Mouse (Mus musculus): ENCODE data around the gene Sc5d. TPM values are rescaled to one million over a fixed set of nuclear protein-coding genes. Genes with fewer than 3 reads are reported as not detected.

Gene Sc5d
- polyA plus RNA-seq, 1 experiment from 2014 or later = 33.2 TPM

DNA sequence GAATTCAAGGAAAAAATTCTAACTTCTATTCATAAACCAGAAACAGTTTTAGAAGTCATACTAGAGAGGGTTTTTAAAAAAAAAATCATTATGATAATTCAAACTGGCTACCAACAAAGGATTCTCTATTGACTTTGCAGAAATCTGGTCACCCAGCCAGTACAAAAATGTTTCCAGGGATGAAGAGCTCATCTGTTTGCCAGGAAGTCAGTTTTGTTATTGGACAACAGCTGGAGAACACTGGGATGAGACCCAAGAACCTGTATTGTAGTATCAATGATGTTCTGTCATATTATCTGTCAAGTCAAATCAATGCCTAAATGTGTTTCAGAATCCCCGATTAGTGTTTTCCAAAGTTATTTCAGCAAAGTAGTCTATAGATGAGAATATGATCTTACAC lies 50.9 kb downstream of the Sc5d start:
- 62% methylated on average over 1 of the region's 1 CpGs for WGBS
- ATAC-seq (ENCODE audit: low read depth) = no peak
- H3K4me3 ChIP-seq (ENCODE audit: low read length) = no peak overlapping the region
- no peak overlapping the region for H3K27ac ChIP-seq (ENCODE audit: low read length)
- no peaks in the 10 kb centered on the region for H3K27me3 ChIP-seq (ENCODE audit: control insufficient read depth, insufficient read depth, low read depth, low read length)
- no peak overlapping the region for H3K4me2 ChIP-seq (ENCODE audit: low read depth, low read length)
- H3K9me3 ChIP-seq (ENCODE audit: control insufficient read depth, low read length) = no peaks in the 10 kb centered on the region
- H3K36me3 ChIP-seq (ENCODE audit: control insufficient read depth, insufficient read depth, low read length) = no peaks in the 10 kb centered on the region
- H3K4me1 ChIP-seq (replicated peaks; ENCODE audit: control insufficient read depth, insufficient read depth, low read length) = peaks cover 2% of the 10 kb centered on the region; the same call in 1 of the 2 replicates
- no peak overlapping the region for H3K9ac ChIP-seq (ENCODE audit: low read length)

DNA sequence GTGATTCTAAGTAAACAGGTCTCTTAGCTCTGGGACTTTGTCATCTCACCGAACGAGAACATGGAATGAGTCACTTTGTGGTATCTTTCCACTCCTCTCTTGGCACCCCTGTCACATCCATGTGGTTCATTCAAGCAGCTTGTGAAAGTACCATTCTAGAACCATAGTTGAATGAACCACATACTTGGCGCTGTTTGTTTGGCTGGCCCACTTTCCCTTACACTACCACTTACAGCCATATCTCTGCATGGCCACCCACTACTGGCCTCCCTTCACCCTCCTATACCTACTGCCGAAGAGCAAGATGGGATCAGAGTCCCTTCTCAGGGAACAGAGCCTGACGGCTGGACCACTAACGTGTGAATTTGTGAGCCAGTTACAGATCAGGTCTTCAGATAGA lies 54.4 kb downstream of the Sc5d start:
- no peaks in the 10 kb centered on the region for H3K27me3 ChIP-seq (ENCODE audit: control insufficient read depth, insufficient read depth, low read depth, low read length)
- ATAC-seq (ENCODE audit: low read depth) = no peak
- H3K4me2 ChIP-seq (ENCODE audit: low read depth, low read length) = no peak overlapping the region
- no peaks in the 10 kb centered on the region for H3K9me3 ChIP-seq (ENCODE audit: control insufficient read depth, low read length)
- H3K36me3 ChIP-seq (ENCODE audit: control insufficient read depth, insufficient read depth, low read length) = no peaks in the 10 kb centered on the region
- H3K4me1 ChIP-seq (replicated peaks; ENCODE audit: control insufficient read depth, insufficient read depth, low read length) = peaks cover 11% of the 10 kb centered on the region
- H3K27ac ChIP-seq (ENCODE audit: low read length) = no peak overlapping the region
- H3K4me3 ChIP-seq (ENCODE audit: low read length) = no peak overlapping the region
- 67% methylated on average over 6 of the region's 6 CpGs for WGBS
- no peak overlapping the region for H3K9ac ChIP-seq (ENCODE audit: low read length)

GRCm38 (mm10) chr9:42208463-42208862 lies 55.6 kb downstream of the Sc5d start:
- Histone ChIP-seq H3K27me3 (ENCODE audit: control insufficient read depth, insufficient read depth, low read depth, low read length) (no peaks in the 10 kb centered on the region), H3K4me3 (ENCODE audit: low read length) (no peak overlapping the region), H3K27ac (ENCODE audit: low read length) (no peak overlapping the region), H3K36me3 (ENCODE audit: control insufficient read depth, insufficient read depth, low read length) (no peaks in the 10 kb centered on the region), H3K4me1 (replicated peaks; ENCODE audit: control insufficient read depth, insufficient read depth, low read length) (peaks cover 11% of the 10 kb centered on the region), H3K4me2 (ENCODE audit: low read depth, low read length) (no peak overlapping the region), H3K9me3 (ENCODE audit: control insufficient read depth, low read length) (no peaks in the 10 kb centered on the region), H3K9ac (ENCODE audit: low read length) (no peak overlapping the region)
- no peak for ATAC-seq (ENCODE audit: low read depth)
- WGBS = 32% methylated on average over 5 of the region's 5 CpGs

DNA sequence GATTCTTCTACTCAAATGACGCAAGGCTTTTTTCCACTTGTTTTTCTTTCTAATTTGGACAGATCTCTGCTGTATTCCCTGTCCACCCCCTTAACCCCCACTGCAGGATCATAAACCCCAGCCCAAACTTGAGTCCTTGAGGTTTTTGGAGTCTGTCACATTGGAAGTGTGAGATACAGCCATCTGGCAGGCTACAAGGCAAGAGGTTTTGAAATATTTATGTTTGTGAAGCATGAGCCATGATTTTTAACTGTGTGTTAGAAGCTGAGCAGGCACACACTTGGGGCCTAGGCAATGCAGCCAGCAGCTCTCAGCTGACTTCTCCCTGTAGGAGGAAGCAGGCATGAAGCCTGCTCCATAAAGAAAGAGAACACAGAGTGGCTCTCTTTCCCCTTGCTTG lies 57.3 kb downstream of the Sc5d start:
- H3K27ac ChIP-seq (ENCODE audit: low read length) = peak overlapping the region; percentile 75
- no peak overlapping the region for H3K4me3 ChIP-seq (ENCODE audit: low read length)
- no peaks in the 10 kb centered on the region for H3K9me3 ChIP-seq (ENCODE audit: control insufficient read depth, low read length)
- H3K27me3 ChIP-seq (ENCODE audit: control insufficient read depth, insufficient read depth, low read depth, low read length) = no peaks in the 10 kb centered on the region
- ATAC-seq (ENCODE audit: low read depth) = peak; percentile 92
- H3K36me3 ChIP-seq (ENCODE audit: control insufficient read depth, insufficient read depth, low read length) = no peaks in the 10 kb centered on the region
- H3K9ac ChIP-seq (ENCODE audit: low read length) = peak overlapping the region; percentile 12; the same call in 1 of the 2 replicates
- H3K4me2 ChIP-seq (ENCODE audit: low read depth, low read length) = no peak overlapping the region
- WGBS = 49% methylated on average over 1 of the region's 1 CpGs
- peaks cover 11% of the 10 kb centered on the region for H3K4me1 ChIP-seq (replicated peaks; ENCODE audit: control insufficient read depth, insufficient read depth, low read length)

- WGBS = 88% methylated on average over 5 of the region's 5 CpGs
Measured at GRCm38 (mm10) chr9:42202271-42202670, 61.8 kb downstream of the Sc5d start.

More at GRCm38 (mm10) chr9:42202271-42202670, 61.8 kb downstream of the Sc5d start:
- no peak for ATAC-seq (ENCODE audit: low read depth)
- H3K9ac ChIP-seq (ENCODE audit: low read length) = no peak overlapping the region
- H3K4me3 ChIP-seq (ENCODE audit: low read length) = no peak overlapping the region
- H3K27ac ChIP-seq (ENCODE audit: low read length) = no peak overlapping the region
- no peaks in the 10 kb centered on the region for H3K9me3 ChIP-seq (ENCODE audit: control insufficient read depth, low read length)
- no peaks in the 10 kb centered on the region for H3K27me3 ChIP-seq (ENCODE audit: control insufficient read depth, insufficient read depth, low read depth, low read length)
- no peak overlapping the region for H3K4me2 ChIP-seq (ENCODE audit: low read depth, low read length)
- no peaks in the 10 kb centered on the region for H3K36me3 ChIP-seq (ENCODE audit: control insufficient read depth, insufficient read depth, low read length)
- peaks cover 10% of the 10 kb centered on the region for H3K4me1 ChIP-seq (replicated peaks; ENCODE audit: control insufficient read depth, insufficient read depth, low read length)

Other genes starting within 250 kb of the Sc5d start
- 11.8 and 13.8 TPM in 2 replicates for gene Sorl1, start 140.0 kb downstream of the Sc5d start, polyA plus RNA-seq (2015; fragmentation: Nextera tagmentation; extraction: Ambion mirVana)
- gene Tecta, start 135.7 kb upstream of the Sc5d start, polyA plus RNA-seq (2015; fragmentation: Nextera tagmentation; extraction: Ambion mirVana) = 0.04 and 0.14 TPM in 2 replicates
- gene Tbcel, start 243.6 kb upstream of the Sc5d start, polyA plus RNA-seq (2015; fragmentation: Nextera tagmentation; extraction: Ambion mirVana) = 4.2 and 4.8 TPM in 2 replicates

All from lung, embryonic 16.5 days (tissue).